Mouse (Mus musculus) thymus, adult 2 months (tissue): ENCODE measurements around the gene Grasp.

ENCODE experiments used
- CTCF ChIP-seq: fragments of 200-500 bp; IDR thresholded peaks from 2 replicates; pipeline ENCODE4 v1.5.1; 2012; ENCODE audit warnings: mild to moderate bottlenecking, control low read depth, low read length, moderate library complexity, borderline replicate concordance; ENCODE audit not compliant: control insufficient read depth, poor library complexity, insufficient read depth; ENCODE audit errors: extremely low read depth
- POLR2A ChIP-seq: fragments of 200-500 bp; IDR thresholded peaks from 2 replicates; pipeline ENCODE4 v1.6.1; 2012; ENCODE audit warnings: mild to moderate bottlenecking, low read length, control low read depth, moderate library complexity; ENCODE audit not compliant: control insufficient read depth, poor library complexity, insufficient read depth; ENCODE audit errors: extremely low read depth

DNA sequence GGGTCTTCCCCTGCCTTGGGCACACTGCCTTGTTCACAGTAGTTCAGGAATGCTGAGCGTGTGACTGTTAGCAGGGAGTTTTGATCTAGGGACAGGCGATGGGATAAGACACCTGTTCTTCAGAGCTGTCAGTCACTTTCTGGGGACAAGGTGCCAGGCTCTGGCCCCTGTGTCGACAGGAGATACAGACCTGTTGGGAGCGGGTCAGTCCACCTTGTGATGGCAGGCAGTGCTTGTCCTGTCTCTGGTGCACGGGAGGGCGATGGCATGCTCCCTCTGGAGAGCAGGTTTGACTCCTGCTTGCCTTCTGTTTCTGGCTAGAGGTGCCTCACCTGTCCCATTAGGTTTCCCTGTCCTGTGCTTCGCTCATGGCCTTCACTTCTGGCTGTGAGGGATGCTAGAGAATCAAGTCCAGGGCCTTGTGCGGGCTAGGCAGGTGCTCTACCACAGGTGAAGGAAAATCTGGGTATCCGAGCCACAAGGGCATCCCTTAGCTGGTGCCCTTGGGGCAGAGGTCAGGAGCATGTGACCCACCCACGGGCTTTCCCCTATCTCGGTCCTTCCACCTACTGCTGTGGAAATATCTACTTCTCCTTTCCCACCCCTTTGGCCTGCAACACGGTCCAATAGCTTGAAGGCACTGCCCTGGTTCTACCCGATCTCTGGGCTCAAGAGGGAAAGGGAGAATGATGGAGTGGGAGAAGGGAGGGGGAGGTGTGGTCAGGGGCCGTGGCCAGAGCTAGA is 32.6 kb downstream of the Grasp start:
- TF ChIP-seq CTCF (no peak), POLR2A (no peak)
